Mouse (Mus musculus) retina, postnatal 7 days (tissue): ENCODE measurements around the gene Sapcd2.

Experiments
- DNase-seq: peaks from one replicate; pipeline ENCODE4 v3.0.0-alpha.2; 2012; ENCODE audit warnings: low read depth, low spot score

Sapcd2 gene

DNA sequence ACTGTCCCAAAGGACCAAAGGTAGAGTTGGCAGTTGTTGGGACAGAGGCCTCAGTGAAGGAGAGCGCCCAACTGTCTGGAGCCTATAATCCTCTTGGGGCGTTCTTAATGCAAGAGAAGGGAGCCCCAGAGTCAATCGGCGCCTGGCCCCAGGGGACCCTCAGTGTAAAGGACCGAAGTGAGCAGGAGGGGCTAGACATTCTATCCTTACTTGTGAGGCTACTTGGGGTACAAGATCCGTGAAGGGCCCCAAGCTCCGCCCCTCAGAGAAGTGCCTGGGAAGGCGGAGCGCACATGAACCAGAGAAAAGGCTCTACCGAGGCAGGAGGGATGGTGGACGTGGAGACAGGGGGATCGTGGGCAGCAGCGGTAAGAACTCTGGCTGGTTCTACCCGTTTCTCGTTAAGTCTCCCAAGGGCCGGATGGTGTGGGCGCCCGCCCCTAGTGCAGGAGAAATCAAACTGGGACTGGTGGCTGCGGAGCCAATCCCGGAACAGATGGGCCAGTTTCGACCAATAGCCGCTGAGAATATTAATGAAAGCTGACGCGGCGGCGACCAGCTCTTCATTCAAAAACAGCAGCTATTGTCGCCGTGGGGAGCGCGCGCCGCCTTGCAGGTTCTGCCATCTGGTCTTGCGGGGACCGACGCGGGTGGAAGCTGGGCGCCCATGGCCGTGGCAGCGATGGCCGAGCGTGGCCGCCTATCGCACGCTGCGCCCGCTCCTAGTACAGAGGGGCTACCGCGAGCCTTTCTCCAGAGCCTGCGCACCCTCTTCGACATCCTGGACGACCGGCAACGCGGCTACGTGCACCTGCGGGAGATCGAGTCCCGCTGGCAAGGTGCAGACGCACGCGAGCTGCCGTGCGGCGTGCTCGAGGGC, at the start of gene Sapcd2:
TSS of gene Sapcd2 (plus strand) at position 558 of the 880 bp plus-strand sequence.
- peak; percentile 76 for DNase-seq

DNA sequence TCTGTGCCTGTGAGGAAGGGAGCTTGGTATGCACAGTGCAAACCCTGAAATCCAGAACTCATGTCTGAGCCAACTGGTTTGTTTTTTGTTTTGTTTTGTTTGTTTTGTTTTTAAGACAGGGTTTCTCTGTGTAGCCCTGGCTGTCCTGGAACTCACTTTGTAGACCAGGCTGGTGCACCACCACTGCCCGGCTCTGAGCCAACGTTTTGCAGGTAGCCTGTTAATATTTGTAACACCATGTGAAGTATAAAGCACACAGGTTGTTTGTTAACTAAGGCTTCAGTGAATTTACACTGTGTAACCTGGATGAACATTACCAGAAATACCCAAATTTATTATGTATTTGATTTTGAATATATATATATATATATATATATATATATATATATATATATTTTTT, 46.1 kb upstream of the Sapcd2 start:
- DNase-seq, result no peak

DNA sequence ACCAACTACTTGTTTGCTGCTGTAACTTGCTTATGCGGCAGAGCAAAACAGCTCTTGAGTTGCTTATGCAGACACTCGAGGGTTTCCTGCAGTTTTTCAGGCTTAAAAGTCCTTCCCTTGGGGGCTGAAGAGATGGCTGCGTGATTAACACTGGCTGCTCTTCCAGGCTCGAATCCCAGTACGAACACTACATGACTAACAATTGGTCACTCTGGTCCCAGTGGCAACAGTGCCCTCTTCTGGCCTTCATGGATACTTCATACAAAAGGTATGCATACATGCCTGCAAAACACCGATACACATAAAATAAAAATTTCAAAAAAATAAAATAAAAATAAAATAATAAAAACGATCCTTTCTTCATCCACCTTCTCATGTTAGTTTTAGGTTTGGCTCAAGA, 43.7 kb upstream of the Sapcd2 start:
- peak; percentile 39 for DNase-seq

DNA sequence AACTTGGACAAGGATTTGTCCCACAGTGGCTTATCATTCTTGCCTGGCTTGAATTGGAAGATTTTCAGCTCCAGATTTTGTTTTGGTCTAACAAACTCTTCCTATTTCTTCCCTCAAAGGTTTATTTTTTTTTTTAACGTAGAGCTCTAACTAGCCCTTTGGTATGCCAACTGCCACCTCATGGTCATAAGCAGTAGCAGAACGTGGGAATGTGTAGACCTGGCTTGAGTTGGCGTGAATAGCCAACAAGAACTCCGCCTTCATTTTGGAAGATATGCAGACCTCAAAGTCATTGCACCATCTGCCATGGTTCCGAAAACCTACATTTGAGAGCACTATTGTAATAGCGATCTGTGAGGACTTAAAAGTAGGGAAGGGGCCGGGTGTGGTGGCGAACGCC, 40.7 kb upstream of the Sapcd2 start:
- DNase-seq, result no peak

DNA sequence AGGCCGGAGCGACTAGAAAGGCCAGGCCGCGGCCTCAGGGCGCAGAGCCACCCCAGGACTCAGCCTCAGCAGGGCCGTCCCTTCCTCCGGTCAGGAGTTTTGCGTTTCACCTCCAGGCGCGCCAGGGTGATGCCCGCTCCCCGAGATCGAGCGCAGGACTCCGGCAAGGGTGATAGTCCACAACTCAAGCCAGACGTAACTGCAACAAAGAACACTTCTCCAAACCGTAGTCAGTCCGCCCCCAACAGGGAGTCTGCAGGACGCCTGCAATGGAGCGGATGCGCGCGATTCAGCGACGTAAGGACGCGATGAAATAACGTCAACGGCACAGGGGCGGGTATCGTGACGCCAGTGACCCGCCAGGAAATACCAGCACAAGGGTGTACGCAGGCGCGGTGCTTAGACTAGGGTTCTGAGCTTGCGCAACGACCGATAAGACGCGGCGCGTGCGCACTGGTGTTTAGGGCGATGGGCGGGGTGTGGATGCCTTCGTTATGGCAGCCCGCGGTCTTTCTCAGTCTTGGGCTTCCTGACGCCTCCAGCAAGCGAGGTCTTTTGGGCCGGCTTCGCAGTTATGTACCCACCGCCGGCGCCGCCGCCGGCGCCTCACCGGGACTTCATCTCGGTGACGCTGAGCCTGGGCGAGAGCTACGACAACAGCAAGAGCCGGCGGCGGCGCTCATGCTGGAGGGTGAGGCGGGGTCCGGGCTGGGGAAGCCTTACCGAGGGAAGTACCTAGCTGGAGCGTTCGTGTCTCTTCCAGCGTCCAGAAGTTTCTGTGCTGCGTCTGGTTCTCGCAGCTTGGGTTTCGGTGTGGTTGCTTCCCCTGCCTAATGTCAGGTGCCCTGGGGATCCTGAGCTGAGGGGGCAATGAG, 39.6 kb upstream of the Sapcd2 start, which contains the start of gene Man1b1:
TSS of gene Man1b1 (plus strand) at position 53 of the 875 bp plus-strand sequence.
- peak; percentile 99 for DNase-seq

DNA sequence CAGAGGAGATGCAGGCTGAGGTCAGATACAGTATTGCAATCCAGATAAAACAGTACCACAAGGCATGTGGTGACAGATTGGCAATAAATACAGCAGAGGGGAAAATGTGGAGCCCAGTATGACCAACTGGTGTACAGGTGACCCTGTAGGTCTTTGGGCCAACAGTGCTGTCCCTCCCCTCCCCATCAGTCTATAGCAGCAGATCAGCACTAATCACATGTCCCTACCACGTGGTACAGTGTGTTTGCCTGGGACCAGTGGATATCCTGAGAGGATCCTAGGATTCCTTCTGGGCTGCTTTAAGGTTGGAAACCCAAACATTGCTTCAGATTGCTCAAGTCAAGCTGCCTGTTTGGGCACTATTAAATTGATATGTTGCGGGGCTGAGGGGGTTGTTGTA, 38.6 kb upstream of the Sapcd2 start:
- DNase-seq, result no peak

DNA sequence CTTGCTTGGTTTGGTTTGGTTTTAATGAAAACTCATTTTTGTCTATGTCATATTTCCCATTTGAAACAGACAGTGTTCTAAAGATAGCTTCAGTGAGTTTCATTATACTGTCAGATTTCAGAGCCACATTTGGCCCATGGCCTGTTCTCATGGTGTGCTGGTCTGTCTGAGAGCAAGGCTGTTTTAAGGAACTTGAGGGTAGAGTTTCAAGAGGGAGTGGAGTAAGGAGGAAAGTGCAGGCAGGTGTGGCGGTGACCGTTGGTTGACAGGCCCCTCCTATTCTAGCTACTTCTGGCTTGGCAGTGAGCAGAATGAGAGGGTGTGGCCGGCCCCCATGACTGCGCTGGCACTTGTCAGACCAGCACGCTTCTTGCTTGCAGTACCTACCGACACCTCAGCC, 33.8 kb upstream of the Sapcd2 start:
- DNase-seq, result no peak

DNA sequence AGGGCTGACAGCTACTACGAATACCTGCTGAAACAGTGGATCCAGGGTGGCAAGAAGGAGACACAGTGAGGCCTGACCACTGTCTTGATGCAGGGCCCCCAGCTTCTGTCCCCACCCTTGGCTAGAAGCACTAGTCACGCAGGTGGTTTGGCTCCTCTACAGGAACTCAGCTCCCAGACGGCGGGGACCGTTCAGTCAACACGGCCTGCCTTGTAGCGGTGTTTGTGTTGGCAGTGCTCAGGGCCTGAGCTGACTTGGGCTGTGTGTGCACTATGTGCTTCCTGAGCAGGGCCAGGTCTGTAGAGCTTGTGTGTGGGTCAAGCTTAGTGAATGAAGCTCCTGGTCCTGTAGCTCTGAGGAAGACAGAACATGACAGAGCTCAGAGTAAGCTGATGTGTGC, 24.0 kb upstream of the Sapcd2 start:
- no peak for DNase-seq

DNA sequence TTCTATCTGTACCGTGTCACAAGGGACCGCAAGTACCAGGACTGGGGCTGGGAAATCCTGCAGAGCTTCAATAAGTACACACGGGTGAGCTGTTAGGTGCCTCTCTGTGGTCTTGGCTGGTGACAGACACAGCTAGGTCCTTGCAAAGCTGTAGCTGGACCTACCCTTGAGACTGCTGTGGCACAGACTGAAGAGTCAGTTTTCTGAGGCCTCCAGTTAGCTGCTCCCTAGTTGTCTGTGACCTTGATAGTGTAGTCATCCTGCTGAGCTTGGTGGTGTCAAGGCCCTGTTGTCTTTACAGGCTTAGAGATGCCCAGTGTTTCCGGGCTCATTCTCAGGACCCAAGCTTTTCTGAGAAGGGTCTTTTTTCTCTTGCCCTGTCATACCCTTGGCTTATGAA, 22.6 kb upstream of the Sapcd2 start:
- no peak for DNase-seq

DNA sequence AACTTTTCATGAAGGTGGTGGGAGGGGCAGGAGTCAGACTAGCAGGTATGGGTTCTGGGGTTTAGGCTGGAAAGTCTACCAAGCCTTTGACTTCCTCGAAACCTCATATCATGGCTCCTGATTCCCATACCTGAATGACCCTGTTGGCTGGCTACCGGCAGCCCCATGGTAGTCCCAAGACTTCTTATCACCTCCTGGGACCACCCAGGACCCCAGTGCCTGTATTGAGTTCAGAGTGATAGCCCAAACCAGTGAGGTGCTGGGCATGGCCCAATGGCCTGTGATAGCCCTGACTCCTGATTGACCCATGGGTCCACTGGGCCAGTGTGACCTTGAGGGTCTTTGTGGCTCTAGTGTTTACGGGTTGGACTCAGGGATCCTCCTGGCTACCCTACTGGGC, 21.4 kb upstream of the Sapcd2 start:
- DNase-seq, result no peak

DNA sequence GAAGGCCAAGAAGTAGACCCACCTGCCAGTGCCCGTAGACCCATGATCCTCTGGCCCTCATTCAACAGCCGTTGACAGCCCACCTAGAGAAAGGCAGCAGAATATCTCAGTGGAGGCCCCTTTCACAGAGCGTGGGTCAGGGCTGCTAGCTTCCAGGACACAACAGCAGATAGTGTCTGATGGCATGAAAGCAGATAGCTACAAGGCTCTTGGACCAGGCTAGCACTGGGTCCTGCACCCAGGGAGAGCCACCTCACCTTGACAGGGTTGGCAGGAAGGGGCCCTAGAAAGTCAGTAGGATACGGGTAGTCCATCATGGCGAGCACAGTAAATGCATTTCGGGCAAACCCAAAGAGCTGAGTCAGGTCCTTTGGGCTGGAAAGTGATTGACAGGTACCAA, 17.9 kb upstream of the Sapcd2 start:
- DNase-seq, result no peak

DNA sequence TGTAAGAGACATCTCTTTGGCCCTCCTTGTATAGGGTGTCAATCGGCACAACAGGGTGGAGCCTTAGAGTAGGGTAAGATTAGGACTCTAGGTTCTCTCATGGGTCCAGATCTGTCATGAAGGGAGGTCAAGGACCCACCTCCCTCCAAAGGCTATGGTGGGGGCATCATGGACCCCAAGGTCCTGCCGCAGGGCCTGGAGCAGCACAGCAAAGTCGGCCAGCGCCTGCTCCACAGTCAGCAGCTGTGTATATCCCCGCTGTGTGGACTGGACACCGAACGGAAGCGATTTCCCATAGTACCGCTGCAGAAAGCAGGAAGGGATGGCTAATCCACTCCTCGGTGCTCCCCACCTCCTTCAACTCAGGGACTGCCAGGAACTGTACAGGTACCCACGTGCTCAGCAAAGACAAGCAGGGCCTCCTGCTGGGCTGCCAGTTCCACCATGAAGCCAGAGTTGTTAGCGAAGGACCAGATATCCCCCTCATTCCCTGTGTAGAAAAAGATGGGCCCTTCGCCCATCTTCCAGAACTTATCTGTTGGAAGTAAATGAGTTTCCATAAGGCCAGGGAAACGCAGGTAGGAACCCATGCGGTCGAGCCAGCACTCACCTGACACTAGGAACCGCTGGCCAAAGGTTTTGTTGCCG, 16.6 kb upstream of the Sapcd2 start:
- DNase-seq, result no peak

DNA sequence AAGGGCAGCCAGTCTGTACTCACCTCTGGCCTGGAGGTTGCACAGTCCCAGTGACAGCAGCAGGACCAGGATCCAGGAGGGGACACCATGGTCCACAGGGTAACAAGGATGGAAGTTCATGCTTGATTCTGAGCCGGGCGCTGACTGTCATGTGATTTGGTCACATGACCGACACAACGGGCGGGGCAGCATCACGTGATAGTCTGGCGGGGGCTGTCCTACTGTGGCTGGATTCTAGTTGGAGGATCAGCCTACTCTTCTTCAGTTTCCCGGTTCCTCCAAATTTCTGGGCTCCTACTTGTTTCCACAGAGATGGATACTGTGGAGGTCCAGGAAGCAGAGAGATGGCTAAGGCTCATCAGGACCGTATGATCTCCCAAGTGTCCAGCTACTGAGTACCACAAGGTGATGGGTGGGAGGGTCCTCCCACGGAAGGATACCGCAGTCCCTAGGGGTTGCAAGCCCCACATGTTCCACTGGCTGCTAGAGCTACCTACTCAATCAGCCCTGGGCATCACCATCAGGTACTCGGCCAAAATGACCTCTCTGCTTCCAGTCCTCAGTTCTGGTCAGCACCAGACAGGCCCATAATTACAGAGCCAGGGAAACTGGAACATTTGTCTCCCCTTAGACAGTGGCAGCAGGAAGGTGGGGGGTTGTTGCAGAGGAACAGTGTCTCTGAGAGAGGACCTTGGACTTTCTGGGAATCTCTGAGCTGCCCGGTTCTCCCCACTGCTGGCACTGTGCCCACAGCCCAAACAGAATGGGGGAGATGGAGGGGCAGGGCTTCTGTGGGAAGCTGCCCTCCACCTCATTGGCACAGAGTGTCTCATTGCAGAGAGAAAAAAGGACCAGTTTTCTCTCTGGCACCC, 15.7 kb upstream of the Sapcd2 start, which contains the start of gene Dpp7:
TSS of gene Dpp7 (minus strand) at position 152 of the 872 bp plus-strand sequence.
- DNase-seq, result peak; percentile 67

DNA sequence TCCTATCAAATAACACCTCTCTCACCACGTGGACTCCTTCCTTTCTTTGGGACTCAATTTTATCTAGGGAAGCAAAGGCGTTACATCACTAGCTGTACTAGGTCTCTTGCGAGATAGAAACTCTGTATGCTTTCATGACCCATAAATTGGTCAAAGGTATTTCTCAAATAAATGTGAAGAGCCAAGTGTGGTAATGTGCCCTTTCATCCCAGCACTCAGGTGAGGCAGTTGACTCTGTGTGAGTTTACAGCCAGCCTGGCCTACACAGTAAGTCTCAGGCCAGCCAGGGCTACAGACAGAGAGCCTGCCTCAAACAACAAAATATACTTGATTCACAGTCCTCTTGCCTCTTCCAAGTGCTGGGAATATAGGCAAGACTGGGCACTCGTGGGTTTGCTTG, 12.3 kb upstream of the Sapcd2 start:
- DNase-seq, result no peak

DNA sequence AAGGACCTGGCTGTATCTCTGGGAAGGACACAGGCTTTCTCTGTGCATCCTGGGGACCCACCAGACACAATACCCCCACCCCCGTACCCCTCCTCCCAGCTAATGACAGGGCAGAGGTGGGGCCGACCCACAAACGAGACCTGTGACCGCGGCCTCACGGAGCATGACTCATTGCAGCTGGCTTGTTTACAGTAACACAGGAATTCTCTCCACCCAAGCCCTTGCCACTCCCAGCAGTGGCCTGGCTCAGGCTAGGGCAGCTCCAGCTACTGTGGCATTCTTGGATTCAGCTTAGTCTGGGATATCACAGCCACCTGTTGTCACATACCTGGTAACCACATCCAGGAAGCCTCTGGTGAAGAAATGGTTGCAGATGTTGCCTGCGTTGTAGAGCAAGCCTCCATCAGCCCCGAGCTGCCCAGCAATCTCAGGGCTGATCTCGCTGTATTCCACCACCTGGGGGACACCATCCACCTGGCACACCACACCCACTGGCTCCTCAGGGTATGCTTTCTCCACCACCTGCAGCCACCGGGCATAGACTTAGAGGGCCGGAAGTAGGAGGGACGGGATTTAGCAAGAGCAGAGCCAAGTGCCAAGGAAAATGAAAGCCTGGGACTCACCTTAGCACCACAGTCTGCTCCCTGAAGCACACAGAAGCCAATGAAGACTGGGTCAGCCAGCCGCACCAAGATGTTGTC, 8.5 kb upstream of the Sapcd2 start:
- no peak for DNase-seq

DNA sequence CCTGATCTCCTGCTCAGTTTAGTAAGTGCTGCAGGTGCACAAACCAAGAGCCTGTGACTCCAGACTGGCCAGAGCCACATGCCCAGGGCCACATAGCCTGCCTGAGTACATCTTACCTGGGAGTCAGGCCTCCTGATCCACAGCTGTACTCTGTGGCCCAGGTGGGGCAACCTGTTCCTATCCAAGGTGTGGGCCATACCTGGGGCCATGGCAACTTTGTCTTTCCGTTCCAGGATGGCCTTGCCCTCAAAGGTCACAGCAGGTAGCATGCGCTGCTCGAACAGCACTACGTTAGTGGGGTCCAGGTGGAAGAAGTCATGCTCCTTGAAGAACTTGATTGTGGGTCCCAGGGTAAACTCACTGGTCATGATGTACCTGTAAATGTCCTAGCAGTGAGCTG, 7.8 kb upstream of the Sapcd2 start:
- no peak for DNase-seq

DNA sequence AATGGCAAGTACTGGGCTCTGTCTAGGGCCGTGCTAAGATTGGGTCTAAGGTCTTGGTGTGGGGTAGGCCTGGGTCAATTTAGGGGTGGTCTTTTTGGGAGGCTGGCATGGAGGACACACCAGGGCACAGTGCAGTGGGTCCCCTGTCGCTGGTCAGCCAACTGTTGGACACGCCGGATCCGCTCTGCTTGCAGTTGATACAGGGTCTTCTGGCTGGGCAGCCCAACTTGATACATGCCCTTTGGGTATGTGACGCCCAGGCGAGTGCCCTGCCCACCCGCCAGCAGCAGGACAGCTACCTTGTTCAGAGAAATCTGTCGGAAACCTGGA, 7.4 kb upstream of the Sapcd2 start:
- no peak for DNase-seq

DNA sequence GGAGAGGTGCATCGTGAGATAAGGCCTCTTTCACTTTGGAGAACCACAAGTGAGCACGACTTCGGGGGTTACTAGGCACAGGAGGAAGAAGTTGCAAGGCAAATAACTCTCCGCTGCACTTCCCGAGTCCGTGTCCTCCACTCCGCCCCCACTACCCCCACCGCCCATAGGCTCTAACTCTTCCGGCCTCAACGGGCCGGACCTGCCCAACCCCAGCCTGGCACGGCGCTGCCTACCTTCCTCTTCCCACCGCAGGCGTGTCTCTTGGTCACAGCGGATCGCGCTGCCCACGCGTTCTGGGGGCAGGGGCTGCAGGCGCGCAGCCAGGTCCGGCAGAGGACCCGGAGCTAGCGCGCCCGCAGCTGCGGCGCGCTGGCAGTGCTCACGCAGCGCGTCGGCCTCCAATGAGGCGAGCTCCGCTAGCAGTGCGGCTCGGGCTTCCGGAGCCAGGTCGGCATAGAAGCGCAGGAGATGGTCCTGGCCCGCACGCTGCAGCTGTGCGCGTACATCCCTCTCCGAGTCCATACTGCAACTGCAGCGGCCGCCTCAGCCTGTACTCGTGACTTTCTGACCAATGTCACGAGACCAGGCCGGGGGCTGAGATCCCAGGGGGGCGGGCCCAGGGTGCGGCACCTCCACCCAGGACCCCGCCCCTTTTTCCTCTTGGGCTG, 6.9 kb upstream of the Sapcd2 start, which contains the start of gene Uap1l1:
TSS of gene Uap1l1 (minus strand) at position 592 of the 671 bp plus-strand sequence.
- peak; percentile 36 for DNase-seq

DNA sequence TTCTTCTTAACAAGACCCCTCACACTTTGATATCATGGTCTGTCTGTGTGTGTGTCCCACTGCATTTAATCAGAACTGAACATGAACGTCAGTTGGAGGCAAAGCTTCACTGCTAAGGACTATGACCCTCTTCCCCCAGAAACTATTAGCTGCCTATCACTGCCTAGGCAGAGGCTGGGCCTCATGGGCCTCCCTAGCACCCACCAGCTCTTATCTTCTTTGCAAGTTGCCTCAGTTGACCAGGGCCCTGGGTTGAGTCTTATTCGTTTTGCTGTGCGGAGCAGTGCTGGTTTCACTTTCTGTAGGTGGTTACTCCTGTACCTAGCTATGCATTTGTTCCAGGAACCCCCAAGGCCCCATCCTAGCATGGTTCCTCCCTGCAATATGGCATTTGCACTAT, 2.1 kb upstream of the Sapcd2 start:
- no peak for DNase-seq
